Mouse (Mus musculus) layer of hippocampus, adult 11-12 months (tissue): ENCODE data around the gene Map2.

ENCODE experiments used
- DNase-seq: peaks from one replicate; pipeline ENCODE4 v3.0.0; 2022; ENCODE audit warnings: low spot score

Map2 gene

DNA sequence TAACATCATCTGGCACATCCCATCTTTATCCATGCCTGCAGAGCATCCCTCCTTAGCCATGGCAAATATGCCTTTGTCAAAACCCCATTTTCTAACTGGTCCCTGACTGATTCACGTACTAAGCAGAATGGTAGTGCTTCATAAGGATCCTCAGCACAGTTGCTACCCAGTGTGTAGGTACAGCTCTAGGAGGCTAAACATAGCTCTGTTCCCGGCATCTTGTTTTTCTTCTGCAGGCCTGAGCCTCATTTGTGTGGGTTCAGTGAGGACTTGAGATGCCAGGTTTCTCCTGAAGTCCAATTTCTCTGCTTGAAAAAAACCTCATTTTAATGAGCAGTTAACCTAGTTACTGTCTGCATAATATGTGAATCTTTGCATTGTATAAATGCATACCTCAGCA, 30.4 kb downstream of the Map2 start:
- DNase-seq: no peak

GRCm38 (mm10) chr1:66206904-66207303, 31.8 kb downstream of the Map2 start:
- no peak for DNase-seq

DNA sequence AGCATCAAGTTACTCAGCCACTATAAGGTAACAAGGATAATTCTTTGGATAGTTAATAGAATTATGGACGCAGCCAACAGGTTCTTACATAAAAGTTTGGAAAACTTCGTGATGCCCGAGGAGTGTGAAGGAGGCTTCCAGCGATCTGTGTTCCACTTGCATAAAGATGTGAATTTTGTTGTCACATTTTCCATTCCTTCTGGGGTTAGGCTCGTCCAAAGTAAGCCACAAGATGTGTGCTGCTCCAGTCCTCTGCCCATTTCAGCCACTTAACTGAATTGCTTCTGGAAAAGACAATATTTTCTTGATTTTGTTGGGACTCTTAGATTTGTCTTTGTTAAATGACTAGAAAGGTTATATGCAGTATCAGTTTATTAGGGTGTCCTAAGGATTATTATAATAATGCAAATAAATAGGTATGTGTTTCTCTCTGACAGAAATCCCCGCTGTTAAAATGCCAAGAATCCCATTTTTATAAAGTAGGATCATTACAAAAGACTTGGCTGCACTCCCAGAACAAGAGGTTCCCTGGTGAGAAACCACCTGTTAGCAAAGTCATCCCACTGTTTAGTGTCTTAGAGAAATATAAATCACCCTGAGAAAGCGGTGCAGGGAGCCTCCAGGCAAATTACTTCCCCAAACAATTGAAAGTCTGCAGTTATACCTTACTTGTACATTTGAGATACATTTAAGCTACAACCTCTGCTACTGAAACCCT, 36.2 kb downstream of the Map2 start:
- DNase-seq: no peak

DNA sequence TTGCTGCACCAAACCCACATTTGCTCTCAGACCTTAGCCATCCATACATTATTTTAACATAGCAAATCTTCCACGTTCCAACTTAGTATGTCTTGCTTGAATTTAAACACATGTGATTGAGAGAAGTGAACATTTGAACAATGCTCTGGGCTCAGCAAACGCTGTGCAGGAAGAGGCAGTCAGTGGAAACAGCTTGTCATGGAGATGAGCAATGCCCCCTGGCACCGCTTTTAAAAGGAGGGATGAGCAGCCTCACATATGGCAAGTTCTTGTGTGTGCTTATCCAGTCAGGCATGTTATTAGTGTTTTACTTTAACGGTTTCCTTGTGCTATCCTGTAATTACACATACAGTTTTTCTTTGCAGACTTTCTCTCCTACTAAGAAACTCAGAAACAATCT, 46.4 kb downstream of the Map2 start:
- peak; percentile 31 for DNase-seq

DNA sequence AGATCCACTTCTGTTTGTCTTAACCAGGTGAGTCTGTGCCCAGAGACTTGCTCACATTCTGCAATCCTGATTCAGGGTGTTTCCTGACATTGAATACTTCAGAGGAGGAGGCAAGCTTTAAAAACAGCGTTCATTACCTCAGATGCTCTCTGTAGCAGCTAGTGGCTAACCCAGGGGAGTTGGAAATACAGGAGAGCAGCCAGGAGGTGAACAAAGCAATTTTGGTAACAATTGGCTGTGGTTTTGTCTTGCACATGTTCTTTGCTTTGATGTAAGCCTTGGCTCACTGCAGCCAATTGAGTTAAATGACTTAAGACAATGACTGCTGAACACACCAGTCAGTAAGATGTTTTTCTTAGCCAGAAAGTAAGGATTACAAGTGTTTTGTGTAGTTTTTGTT, 48.3 kb downstream of the Map2 start:
- no peak for DNase-seq

DNA sequence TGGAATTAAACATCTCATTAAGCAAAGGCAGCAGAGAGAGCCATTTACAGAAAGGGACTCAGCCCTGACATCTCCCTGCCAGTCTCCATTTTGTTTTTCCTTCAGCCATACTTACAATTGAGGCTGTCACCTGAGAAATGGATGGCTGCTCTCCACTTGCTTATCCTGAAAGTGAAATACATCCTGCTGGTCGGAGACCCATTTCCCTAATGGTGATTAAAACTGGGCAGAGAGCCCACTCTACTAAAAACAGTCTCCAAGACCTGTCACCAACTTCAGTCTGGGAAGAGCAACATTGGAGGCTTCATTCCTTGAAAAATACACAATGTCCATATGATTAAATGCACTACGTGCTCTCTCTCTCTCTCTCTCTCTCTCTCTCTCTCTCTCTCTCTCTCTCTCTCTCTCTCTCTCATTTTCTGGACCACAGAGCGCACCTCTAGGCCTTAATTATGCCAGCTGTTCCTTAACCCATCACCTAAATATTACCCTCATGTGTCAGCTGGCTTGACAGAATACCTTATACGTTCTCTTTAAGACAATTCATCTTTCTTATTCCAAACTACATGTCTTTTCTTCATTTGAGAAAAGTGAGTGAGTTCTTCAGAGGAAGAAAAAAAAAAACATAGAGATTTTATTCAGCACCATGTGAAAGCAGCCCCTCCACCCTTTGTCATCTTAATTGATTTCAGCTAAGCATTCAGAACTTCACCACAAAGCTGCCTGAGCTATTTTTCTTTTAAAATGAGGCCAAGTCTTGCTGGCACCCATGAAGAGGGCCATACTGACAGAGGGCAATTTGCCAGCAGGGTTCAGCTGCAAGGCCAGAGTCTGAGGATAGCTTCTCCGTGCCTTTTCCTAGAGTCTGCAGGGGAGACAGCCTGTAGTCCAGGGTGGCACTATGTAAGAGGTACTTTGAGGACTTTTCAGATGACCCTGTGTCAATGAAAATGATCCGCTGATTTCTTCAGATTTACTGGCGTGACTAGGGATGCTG, 51.6 kb downstream of the Map2 start:
- no peak for DNase-seq

GRCm38 (mm10) chr1:66228205-66228604, 53.1 kb downstream of the Map2 start:
- DNase-seq: no peak

- no peak for DNase-seq
Measured at GRCm38 (mm10) chr1:66230345-66230744, 55.3 kb downstream of the Map2 start.

DNA sequence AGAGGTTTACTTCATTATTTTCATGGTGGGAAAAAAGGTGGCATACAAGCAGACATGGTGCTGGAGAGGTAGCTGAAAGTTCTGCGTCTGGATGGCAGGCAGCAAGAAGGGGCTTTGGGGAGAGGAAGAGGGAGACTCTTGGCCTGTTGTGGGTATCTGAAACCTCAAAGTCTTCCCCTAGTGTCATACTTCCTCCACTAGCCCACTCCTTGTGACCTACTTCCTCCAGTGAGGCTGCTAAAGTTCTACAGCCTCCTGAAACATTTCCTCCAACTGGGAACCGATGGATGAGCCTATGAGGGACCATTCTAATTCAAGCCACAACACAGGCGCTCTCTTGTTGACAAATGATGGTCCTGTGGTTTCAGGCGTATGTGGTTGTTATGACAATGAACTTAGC, 56.9 kb downstream of the Map2 start:
- no peak for DNase-seq

DNA sequence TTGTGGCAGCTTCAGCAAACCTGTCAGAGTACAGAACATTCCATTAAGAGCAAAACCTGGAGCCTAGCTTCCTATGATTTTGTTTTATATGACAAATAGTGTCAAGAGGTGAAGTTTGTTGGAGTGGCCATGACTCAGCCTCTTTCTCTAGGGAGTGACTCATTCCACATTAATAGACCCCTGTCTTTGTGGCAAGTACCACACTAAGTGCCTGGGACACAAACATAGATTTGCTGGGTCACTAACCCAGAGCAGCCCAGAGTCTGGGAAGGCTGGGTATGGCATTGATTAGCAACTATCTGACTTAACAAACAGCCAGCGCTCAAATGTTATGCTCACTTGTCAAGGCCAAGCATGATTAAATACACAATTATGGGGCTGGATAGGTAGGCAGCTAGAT, 69.8 kb downstream of the Map2 start:
- no peak for DNase-seq

- no peak for DNase-seq
Measured at GRCm38 (mm10) chr1:66251649-66252332, 76.7 kb downstream of the Map2 start.

- DNase-seq: no peak
Measured at GRCm38 (mm10) chr1:66252333-66252724, 77.3 kb downstream of the Map2 start.

GRCm38 (mm10) chr1:66263220-66263619, 88.1 kb downstream of the Map2 start:
- no peak for DNase-seq

DNA sequence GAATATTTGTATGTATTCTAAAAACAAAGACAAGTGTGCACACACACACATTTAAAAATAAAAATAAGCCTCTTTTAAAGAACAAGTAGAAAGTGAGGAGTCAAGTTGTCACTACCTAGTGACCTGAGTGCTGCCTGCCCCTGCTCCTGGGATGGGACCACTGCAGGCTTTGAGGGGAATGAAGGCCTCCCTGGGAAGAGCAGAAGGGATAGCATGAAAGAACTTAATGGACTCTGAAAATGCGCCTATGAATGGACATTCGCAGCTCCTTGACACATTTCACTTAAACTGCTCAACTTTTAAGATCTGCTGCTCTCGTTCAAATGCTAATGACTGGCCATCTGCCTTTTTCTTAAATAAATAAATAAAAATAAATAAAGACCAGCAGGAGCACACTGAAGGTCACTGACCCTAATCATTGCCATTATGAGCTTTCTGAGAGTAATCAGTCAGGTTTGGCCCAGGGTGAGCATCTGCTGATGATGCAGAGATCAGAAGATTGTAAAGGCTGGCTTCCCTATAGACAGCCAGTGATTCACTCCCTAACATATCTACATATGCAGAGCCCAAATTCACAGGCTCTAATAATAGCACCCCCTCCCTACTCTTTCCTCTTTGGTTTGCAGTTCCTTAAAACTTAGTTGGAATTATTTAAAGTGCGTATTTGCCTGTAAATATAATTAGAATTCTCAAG, 91.3 kb downstream of the Map2 start:
- no peak for DNase-seq

- no peak for DNase-seq
Measured at GRCm38 (mm10) chr1:66277663-66278062, 102.6 kb downstream of the Map2 start.

DNA sequence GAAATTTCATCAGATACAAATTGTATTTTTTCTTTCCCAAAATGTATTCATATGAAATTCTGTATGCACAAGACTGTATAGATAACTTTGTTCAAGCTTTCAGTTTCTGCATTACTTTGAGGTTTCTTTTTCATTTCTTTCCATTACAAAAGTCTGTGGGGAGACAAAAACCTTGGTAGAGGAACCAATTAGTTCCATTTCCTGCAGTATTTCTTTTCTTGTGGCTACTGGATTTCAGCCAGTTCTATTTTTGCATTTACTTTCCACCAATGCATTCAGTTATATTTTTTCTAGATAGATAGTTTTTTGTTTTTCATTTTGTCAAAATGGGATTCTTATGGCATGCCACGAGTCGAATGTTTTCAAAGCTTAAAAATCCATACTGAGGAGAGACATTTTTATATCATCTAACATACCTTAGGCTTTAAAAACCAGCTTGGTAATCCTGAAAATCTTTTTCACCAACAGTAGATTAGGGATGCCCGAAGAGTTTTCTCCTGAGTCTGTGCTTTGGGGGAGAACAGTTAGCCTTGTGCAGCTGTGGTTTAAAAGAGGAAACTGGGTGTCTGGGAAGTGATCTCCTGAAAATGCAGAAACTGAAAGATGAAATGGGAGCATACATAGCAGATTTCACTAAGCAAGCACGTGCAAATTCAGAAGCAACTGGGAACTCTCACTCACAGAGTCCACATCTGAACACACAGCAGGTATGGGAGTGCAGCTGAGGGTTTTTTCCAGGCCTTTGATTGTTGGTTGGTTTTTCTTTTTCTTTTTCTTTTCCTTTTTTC, 104.3 kb downstream of the Map2 start:
- DNase-seq: no peak

DNA sequence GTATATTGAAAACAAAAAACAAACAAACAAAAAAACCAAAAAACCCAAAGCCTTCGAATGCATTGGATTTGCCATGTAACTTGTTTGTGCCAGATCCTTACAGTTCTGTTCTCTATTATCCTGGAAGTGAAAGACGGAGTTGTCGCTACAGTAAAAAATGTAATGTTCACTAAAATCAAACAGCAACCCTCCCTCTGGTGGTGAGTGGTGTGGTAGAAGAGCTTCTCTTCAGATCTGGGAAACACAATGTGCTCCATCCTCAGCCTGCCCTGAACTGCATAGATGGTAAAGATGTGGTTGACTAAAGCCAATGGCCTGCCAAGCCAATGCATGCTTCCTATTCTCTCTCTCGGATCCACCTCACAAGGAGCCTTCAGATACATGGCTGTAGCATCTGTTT, 105.1 kb downstream of the Map2 start:
- DNase-seq: peak; percentile 20

DNA sequence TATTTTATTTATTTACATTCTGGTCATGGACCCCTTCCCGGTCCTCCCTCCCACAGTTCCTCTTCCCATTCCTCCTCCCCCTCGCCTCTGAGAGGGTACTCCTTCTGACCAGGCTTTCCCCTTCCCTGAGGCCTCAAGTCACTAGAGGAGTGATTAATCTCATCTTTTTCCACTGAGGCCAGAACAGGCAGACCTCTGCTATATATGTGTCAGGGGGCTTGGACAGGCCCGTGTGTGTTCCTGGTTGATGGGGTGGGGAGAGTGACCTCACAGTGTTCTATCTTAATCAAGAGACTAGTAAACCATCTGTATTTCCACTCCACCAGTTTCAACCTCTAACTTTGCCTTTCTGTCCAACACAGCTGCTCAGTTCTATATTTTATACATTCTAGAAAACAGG, 107.4 kb downstream of the Map2 start:
- no peak for DNase-seq

- DNase-seq: no peak
Measured at GRCm38 (mm10) chr1:66288987-66289386, 113.9 kb downstream of the Map2 start.

DNA sequence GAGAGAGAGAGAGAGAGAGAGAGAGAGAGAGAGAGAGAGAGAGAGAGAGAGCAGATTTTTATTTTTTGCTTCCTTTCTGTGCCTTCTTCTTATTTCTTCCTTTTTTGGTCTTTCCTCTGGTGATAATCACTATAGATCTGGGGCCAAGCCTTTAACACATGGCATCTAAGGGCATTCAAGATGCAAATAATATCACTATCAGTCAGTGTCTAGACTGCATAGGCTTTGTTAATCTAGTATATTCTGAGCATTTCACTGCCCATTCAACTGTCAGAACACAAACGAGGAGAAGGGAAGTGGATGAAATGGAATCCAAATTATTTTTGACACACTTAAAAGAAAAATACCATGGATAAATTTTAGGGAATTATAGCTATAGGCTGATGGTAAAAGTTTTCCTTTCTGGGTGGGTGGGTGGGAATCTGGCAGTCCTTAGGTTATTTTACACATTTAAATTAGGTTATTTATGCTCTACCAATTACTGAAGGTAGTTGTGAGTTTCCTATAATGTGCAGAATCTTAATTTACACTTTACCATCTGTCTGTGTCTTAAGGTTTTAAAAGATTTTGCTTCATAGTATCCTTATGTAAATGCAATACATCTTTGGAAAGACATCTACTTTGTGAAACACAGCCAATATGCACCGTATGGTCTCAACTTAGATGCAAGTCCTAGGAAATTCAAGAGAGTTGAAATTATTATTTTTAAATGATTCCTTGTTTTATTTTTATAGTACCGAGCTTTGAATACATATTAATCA, 117.2 kb downstream of the Map2 start:
- no peak for DNase-seq

GRCm38 (mm10) chr1:66299376-66299775, 124.3 kb downstream of the Map2 start:
- DNase-seq: no peak
